Mouse (Mus musculus) testis, adult 2 months (tissue): Measurements from ENCODE around the gene Gmps. TPM values are rescaled to one million over a fixed set of nuclear protein-coding genes. Genes with fewer than 3 reads are reported as not detected.

Experiments
- H3K27ac ChIP-seq: fragments of 200-500 bp; 2 replicates; pipeline ENCODE4 v1.5.1; 2012; ENCODE audit warnings: low read depth, low read length; ENCODE audit not compliant: control insufficient read depth, insufficient read depth
- H3K27me3 ChIP-seq: fragments of 200-500 bp; 2 replicates; pipeline ENCODE4 v1.6.1; 2012; ENCODE audit warnings: mild to moderate bottlenecking, low read length, moderate library complexity; ENCODE audit not compliant: control insufficient read depth, insufficient read depth
- H3K36me3 ChIP-seq: fragments of 200-500 bp; 2 replicates; pipeline ENCODE4 v1.6.1; 2012; ENCODE audit warnings: mild to moderate bottlenecking, low read length; ENCODE audit not compliant: control insufficient read depth, insufficient read depth
- H3K4me1 ChIP-seq: fragments of 200-500 bp; 2 replicates; pipeline ENCODE4 v1.6.1; 2012; ENCODE audit warnings: low read length; ENCODE audit not compliant: control insufficient read depth, insufficient read depth
- H3K4me3 ChIP-seq: fragments of 200-500 bp; 2 replicates; pipeline ENCODE4 v1.5.1; 2012; ENCODE audit warnings: low read depth, mild to moderate bottlenecking, low read length, moderate library complexity, mixed read lengths; ENCODE audit not compliant: control insufficient read depth
- CTCF ChIP-seq: fragments of 200-500 bp; IDR thresholded peaks from 2 replicates; pipeline ENCODE4 v1.5.1; 2012; ENCODE audit warnings: low read depth, mild to moderate bottlenecking, inconsistent platforms, low read length, moderate library complexity; ENCODE audit not compliant: control insufficient read depth, insufficient read depth, insufficient replicate concordance
- POLR2A ChIP-seq: fragments of 200-500 bp; IDR thresholded peaks from 2 replicates; pipeline ENCODE4 v1.6.1; 2012; ENCODE audit warnings: low read depth, mild to moderate bottlenecking, inconsistent platforms, low read length, moderate library complexity; ENCODE audit not compliant: control insufficient read depth
- polyA plus RNA-seq: library from polyadenylated mRNA; depleted of rRNA; stranded (reverse); fragments of >200 nt; gene quantifications from 2 replicates; pipeline ENCODE4 v1.2.3, GENCODE M21; 2012; rRNA removed

The Gmps gene
- 17.9 and 21.5 TPM in 2 replicates for polyA plus RNA-seq

- Histone ChIP-seq H3K4me3 (peak within 1 kb of the TSS; percentile 90), H3K4me1 (peaks cover 2% of the 10 kb centered on the region), H3K27me3 (no peaks in the 10 kb centered on the region), H3K36me3 (peaks cover 3% of the 10 kb centered on the region; the same call in 1 of the 2 replicates), H3K27ac (peak within 1 kb of the TSS; percentile 86)
- TF ChIP-seq POLR2A (peak; percentile 94), CTCF (no peak)
These were observed at the start of gene Gmps for GRCm38 (mm10) chr3:63975955-63976908. TSS of gene Gmps (plus strand) at chr3:63976106.

DNA sequence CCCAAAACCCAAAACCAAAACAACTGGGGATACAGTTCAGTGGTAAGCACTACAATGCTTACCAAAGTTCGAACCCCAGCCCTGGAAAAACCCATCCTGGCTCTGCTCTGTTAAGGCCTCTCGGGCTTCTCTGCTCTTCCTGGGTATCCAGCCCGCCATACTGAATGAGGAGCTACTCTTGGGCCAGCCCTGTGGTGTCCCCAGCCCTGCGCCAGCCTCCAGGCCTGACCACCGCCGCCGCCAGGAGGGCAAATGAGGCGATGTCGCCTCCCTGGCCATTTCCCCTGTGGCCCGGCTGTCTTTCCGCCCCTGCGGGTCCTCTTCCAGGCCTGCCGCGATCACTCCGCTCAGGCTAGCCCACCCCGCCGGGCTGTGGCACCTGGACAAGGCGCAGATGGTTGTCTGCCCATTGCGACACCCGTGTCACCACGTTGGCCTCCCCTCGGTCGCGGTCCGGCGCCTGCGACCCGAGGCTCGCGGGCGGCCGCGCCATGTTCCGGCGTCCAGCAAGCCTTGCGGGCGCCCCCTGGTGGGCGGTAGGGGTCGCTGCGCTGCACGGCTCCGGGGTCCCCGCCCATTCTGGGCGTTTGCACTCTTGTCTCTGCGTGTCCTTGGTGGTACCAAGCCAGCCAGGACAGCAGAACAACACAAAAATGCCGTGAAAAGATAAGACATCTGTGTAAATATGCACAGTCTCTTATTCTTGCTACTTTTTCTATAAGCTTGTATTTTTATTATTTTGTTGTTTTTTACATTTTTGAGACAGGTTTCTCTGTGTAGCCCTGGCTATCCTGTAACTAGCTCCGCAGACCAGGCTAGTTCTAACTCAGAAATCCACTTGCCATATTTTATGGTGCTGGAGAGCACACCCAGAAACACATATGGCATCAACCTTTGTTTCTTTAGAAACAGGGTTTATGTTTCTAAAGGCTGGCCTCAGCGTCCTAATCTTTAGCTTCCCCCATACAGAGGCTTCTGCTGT, 46.7 kb upstream of the Gmps start, which contains the start of gene E130311K13Rik:
TSS of gene E130311K13Rik (minus strand) at position 595 of the 982 bp plus-strand sequence.
- Histone ChIP-seq H3K27ac (peak within 1 kb of the TSS; percentile 41), H3K27me3 (no peaks in the 10 kb centered on the region), H3K4me3 (peak within 1 kb of the TSS; percentile 74), H3K36me3 (no peaks in the 10 kb centered on the region), H3K4me1 (no peaks in the 10 kb centered on the region)
- TF ChIP-seq POLR2A (peak; percentile 78), CTCF (peak; percentile 89)

- Histone ChIP-seq H3K4me1 (no peaks in the 10 kb centered on the region), H3K27me3 (no peaks in the 10 kb centered on the region), H3K4me3 (no peak overlapping the region), H3K36me3 (no peaks in the 10 kb centered on the region), H3K27ac (no peak overlapping the region)
- no peak for TF ChIP-seq CTCF
These were observed 37.0 kb upstream of the Gmps start for GRCm38 (mm10) chr3:63938928-63939327.

- H3K4me1 ChIP-seq = no peaks in the 10 kb centered on the region
- no peak overlapping the region for H3K4me3 ChIP-seq
- H3K27ac ChIP-seq = no peak overlapping the region
- H3K27me3 ChIP-seq = no peaks in the 10 kb centered on the region
- TF ChIP-seq CTCF = no peak
- no peak for TF ChIP-seq POLR2A
- H3K36me3 ChIP-seq = no peaks in the 10 kb centered on the region
These were observed 34.6 kb upstream of the Gmps start for GRCm38 (mm10) chr3:63941204-63941850.

GRCm38 (mm10) chr3:63949837-63950236, 26.1 kb upstream of the Gmps start:
- Histone ChIP-seq H3K4me1 (no peaks in the 10 kb centered on the region), H3K36me3 (no peaks in the 10 kb centered on the region), H3K27ac (no peak overlapping the region), H3K27me3 (no peaks in the 10 kb centered on the region), H3K4me3 (no peak overlapping the region)
- TF ChIP-seq POLR2A (no peak), CTCF (no peak)

DNA sequence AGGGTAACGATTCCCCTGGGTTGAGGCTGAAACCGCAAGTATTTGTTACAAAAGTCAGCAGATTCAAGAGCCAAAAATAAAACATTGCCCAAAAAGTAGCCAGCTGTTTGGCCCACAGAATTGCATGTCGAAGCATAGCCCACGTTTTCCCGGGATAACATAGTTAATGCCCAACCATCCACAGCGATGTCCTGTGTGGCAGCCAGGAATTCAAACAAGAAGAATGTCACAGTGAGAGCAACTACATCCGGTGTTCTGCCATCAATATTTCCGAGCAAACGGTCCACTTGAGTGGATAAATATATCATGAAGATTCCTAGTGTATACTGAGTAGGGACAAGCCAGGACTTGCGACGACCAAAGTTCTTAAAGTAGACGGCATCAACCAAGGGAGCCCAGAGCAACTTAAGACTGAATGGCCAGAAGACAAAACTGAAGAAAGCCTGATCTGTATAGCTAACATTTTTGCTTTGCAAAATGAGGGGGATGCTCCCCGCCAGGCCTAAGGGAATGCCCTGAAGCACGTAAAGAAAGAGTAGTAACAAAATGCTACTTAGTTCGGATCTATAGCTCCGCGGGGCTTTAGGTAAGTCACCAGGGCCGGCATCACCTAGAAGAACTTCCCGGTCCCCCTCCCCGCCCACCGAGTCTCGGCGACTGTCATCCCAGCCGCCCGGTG, 12.3 kb upstream of the Gmps start:
- Histone ChIP-seq H3K27ac (peak overlapping the region; percentile 91), H3K27me3 (no peaks in the 10 kb centered on the region), H3K4me3 (peak overlapping the region; percentile 98), H3K4me1 (no peaks in the 10 kb centered on the region; the same call in 1 of the 2 replicates), H3K36me3 (no peaks in the 10 kb centered on the region)
- TF ChIP-seq CTCF = no peak
- TF ChIP-seq POLR2A = no peak
